Mouse (Mus musculus): Measurements from ENCODE around the gene Cyp2j12. TPM values are rescaled to one million over a fixed set of nuclear protein-coding genes. Genes with fewer than 3 reads are reported as not detected.

The Cyp2j12 gene
- polyA plus RNA-seq, 1 experiment from 2014 or later: not detected

GRCm38 (mm10) chr4:96060106-96060505, 80.8 kb downstream of the Cyp2j12 start:
- H3K4me2 ChIP-seq (ENCODE audit: low read length): no peak overlapping the region
- H3K4me1 ChIP-seq (ENCODE audit: control insufficient read depth in 2 of 2, insufficient read depth in 2 of 2, low read length in 2 of 2): no peaks in the 10 kb centered on the region
- WGBS: 83% methylated on average over 2 of the region's 2 CpGs
- H3K9ac ChIP-seq (ENCODE audit: low read length): no peak overlapping the region
- ATAC-seq (ENCODE audit: insufficient number of reproducible peaks, insufficient read depth, low FRiP score, low read depth): no peak
- H3K36me3 ChIP-seq (ENCODE audit: control insufficient read depth, insufficient read depth, low read length): no peaks in the 10 kb centered on the region
- H3K4me3 ChIP-seq (ENCODE audit: control insufficient read depth in 1 of 2, insufficient read depth in 1 of 2, low read depth in 1 of 2, low read length in 2 of 2): no peak overlapping the region
- H3K27me3 ChIP-seq (ENCODE audit: control insufficient read depth, insufficient read depth, low read length): no peaks in the 10 kb centered on the region
- no peaks in the 10 kb centered on the region for H3K9me3 ChIP-seq (ENCODE audit: control insufficient read depth, low read length)
- H3K27ac ChIP-seq (replicated peaks in 1 of 2; ENCODE audit: control insufficient read depth in 1 of 2, insufficient read depth in 1 of 2, low read depth in 2 of 2, low read length in 2 of 2): no peak overlapping the region

Other genes with a start within 250 kb of the Cyp2j12 start
- gene Hook1, start 173.9 kb downstream of the Cyp2j12 start, polyA plus RNA-seq (2014; fragmentation: Nextera tagmentation; extraction: Ambion mirVana): 7.3 and 7.5 TPM in 2 replicates
- gene Cyp2j13, start 63.6 kb downstream of the Cyp2j12 start, polyA plus RNA-seq (2014; fragmentation: Nextera tagmentation; extraction: Ambion mirVana): not detected in 2 replicates
- not detected in 2 replicates for gene Cyp2j7, start 95.5 kb upstream of the Cyp2j12 start, polyA plus RNA-seq (2014; fragmentation: Nextera tagmentation; extraction: Ambion mirVana)
- not detected in 2 replicates for gene Cyp2j11, start 207.5 kb upstream of the Cyp2j12 start, polyA plus RNA-seq (2014; fragmentation: Nextera tagmentation; extraction: Ambion mirVana)